In the genomic region with DNA sequence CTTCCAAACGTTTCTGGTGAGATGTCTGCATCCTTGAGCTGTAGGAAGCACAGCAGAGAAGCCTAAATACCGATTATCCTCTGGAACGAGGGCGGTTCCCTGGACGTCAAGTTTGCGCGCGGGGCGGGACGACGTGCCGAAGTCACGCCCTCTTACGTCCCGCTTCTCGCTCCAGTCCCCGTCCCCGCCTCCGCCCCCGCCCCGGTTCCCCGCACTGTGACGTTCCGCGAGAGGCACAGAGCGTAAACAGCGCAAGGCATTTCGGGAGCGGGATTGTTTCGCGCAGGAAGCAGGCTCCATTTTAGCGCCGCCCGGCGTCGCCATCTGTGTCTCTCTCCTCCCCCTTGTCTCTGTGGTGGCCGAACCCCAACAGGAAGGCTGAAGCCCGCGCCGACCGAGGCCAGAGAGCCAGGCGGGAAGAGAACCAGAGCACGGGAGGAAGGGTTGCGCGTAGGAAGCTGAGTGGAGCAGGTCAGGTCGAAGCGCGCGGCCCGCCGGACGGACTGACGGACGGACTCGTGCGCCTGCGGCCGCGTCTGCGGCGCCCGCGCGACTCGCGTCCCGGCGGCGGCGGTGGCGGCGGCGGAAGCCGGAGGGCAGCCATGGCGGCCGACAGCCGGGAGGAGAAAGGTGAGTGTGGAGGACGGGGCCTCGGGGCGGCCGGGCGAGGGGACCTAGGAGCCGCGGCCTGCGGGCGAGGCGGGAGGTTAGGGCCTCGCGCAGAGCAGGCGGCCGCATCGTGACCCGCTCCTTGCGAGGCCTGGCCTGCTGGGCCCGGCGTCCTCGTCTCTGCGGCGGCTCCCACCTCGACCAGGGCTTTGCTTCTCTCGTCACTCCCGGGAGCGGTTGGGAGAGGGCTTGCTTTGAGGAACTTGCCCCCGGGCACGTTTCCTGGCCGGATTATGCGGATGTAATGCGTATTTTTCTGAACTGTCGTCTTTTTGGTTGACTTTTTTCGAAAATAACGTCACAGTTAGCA, we compare ENCODE assay signal across 8 mouse cellular contexts. TPM values are rescaled to one million over a fixed set of nuclear protein-coding genes. Genes with fewer than 3 reads are reported as not detected.
DNase-seq lines count a peak whose midpoint lies in the region; ATAC-seq and TF ChIP-seq lines count a peak whose summit lies in the region.

Gene Ythdc1, plus strand, starts transcription at position 260 of the 979 bp plus-strand sequence.

- peaks cover 6 to 18% of the 10 kb centered on the region in 2 experiments for H3K36me3 ChIP-seq in MEL (ENCODE audit: control insufficient read depth in 1 of 2, insufficient read depth in 2 of 2, low read length in 2 of 2)
- H3K36me3 ChIP-seq in forebrain, postnatal 0 days (ENCODE audit: insufficient read depth): no peaks in the 10 kb centered on the region
- no peaks in the 10 kb centered on the region for H3K36me3 ChIP-seq in lung, embryonic 15.5 days

- peak; percentile 84 to 88; a peak in 3 of 4 replicates for TF ChIP-seq POLR2A in MEL (IDR thresholded peaks at IDR 0.05; ENCODE audit: control insufficient read depth in 1 of 2, insufficient read depth in 1 of 2, low read depth in 1 of 2, low read length in 2 of 2, poor library complexity in 1 of 2)
- peak; percentile 82 for TF ChIP-seq POLR2A in cerebellum, adult 2 months (IDR thresholded peaks at IDR 0.05; ENCODE audit: borderline replicate concordance, insufficient read depth, low read length)

- no peak for TF ChIP-seq EP300 in MEL (IDR thresholded peaks at IDR 0.05; ENCODE audit: low read depth in 1 of 2, low read length in 2 of 2)

- TF ChIP-seq CTCF in MEL (IDR thresholded peaks at IDR 0.05 in 2 of 3, conservative IDR thresholded peaks at IDR 0.05 in 1 of 3; ENCODE audit: control insufficient read depth in 1 of 3, insufficient read depth in 1 of 3, low read depth in 2 of 3, low read length in 3 of 3, poor library complexity in 1 of 3, severe bottlenecking in 1 of 3): 0 out of 6 replicates have a peak, but pooled peaks of 1 of the 3 experiments have one; percentile 3
- TF ChIP-seq CTCF in cerebellum, adult 2 months (IDR thresholded peaks at IDR 0.05; ENCODE audit: borderline replicate concordance, insufficient read depth, low read depth, low read length): no peak
- TF ChIP-seq CTCF in forebrain, postnatal 0 days (IDR thresholded peaks at IDR 0.05; ENCODE audit: low read depth): peak; percentile 37

- TF ChIP-seq RAD21 in MEL (IDR thresholded peaks at IDR 0.05; ENCODE audit: low read depth, low read length): no peak

- H3K9ac ChIP-seq in MEL (ENCODE audit: control insufficient read depth, low read depth, low read length, poor library complexity, severe bottlenecking): peak within 1 kb of the TSS; percentile 100
- H3K9ac ChIP-seq in forebrain, postnatal 0 days: peak within 1 kb of the TSS; percentile 93
- peak within 1 kb of the TSS; percentile 100 for H3K9ac ChIP-seq in lung, embryonic 15.5 days

- peaks cover 32% of the 10 kb centered on the region for H3K79me2 ChIP-seq in MEL (ENCODE audit: control insufficient read depth, insufficient read depth, low read length, poor library complexity)

- no peaks in the 10 kb centered on the region for H3K27me3 ChIP-seq in MEL (ENCODE audit: control insufficient read depth in 1 of 2, insufficient read depth in 2 of 2, low read length in 2 of 2)
- no peaks in the 10 kb centered on the region for H3K27me3 ChIP-seq in cerebellum, adult 2 months (ENCODE audit: control insufficient read depth, insufficient read depth, low read length)
- no peaks in the 10 kb centered on the region for H3K27me3 ChIP-seq in forebrain, postnatal 0 days (ENCODE audit: insufficient read depth, low read length)
- no peaks in the 10 kb centered on the region for H3K27me3 ChIP-seq in lung, embryonic 15.5 days

- peak; percentile 96 for DNase-seq in MEL (ENCODE audit: low read depth, low spot score)
- peak; percentile 95 for DNase-seq in cerebellum, adult 2 months
- peak; percentile 97 for DNase-seq in forebrain, postnatal 0 days
- peak; percentile 94 for DNase-seq in heart, postnatal 4 days
- peak; percentile 90 to 94 for DNase-seq in layer of hippocampus, adult 8-10 months (ENCODE audit: low spot score in 2 of 2)
- peak; percentile 89 for DNase-seq in ovary, adult 18-20 months (ENCODE audit: low spot score)
- DNase-seq in thymus, postnatal 0 days (ENCODE audit: low spot score): peak; percentile 97

- H3K4me2 ChIP-seq in forebrain, postnatal 0 days (ENCODE audit: low read depth): peak within 1 kb of the TSS; percentile 58
- peak within 1 kb of the TSS; percentile 63 for H3K4me2 ChIP-seq in lung, embryonic 15.5 days

- under 1% methylated on average over 110 of the region's 111 CpGs for WGBS in cerebellum, adult 2 months
- WGBS in forebrain, postnatal 0 days: 2% methylated on average over 91 of the region's 111 CpGs
- under 1% methylated on average over 79 of the region's 111 CpGs for WGBS in lung, embryonic 15.5 days

- H3K27ac ChIP-seq in MEL (ENCODE audit: control insufficient read depth, low read depth, low read length): peak within 1 kb of the TSS; percentile 97
- H3K27ac ChIP-seq in cerebellum, adult 2 months (ENCODE audit: insufficient read depth, low read length): peak within 1 kb of the TSS; percentile 84
- H3K27ac ChIP-seq in forebrain, postnatal 0 days (ENCODE audit: low read depth, low read length): peak within 1 kb of the TSS; percentile 99
- H3K27ac ChIP-seq in lung, embryonic 15.5 days: peak within 1 kb of the TSS; percentile 98

- H3K4me3 ChIP-seq in MEL (ENCODE audit: control insufficient read depth in 1 of 2, insufficient read depth in 1 of 2, low read depth in 2 of 2, low read length in 2 of 2): peak within 1 kb of the TSS; percentile 69 to 100
- H3K4me3 ChIP-seq in cerebellum, adult 2 months (replicated peaks; ENCODE audit: insufficient read depth, low read depth, low read length): peak within 1 kb of the TSS; percentile 68
- H3K4me3 ChIP-seq in forebrain, postnatal 0 days (ENCODE audit: low read depth, low read length): peak within 1 kb of the TSS; percentile 85
- peak within 1 kb of the TSS; percentile 97 for H3K4me3 ChIP-seq in lung, embryonic 15.5 days

- no peaks in the 10 kb centered on the region for H3K9me3 ChIP-seq in MEL (replicated peaks; ENCODE audit: insufficient read depth, low read length)
- no peaks in the 10 kb centered on the region for H3K9me3 ChIP-seq in forebrain, postnatal 0 days (ENCODE audit: low read length)
- no peaks in the 10 kb centered on the region for H3K9me3 ChIP-seq in lung, embryonic 15.5 days

- peak; percentile 99 for ATAC-seq in forebrain, postnatal 0 days
- ATAC-seq in lung, embryonic 15.5 days (ENCODE audit: borderline replicate concordance, extremely low read depth, low FRiP score, low TSS enrichment): peak; percentile 99

- H3K4me1 ChIP-seq in MEL (ENCODE audit: control insufficient read depth in 1 of 2, insufficient read depth in 2 of 2, low read length in 2 of 2): peaks cover 0 to 10% of the 10 kb centered on the region in 2 experiments; a peak in 2 of 4 replicates
- no peaks in the 10 kb centered on the region; the same call in 1 of the 2 replicates for H3K4me1 ChIP-seq in cerebellum, adult 2 months (ENCODE audit: control insufficient read depth, insufficient read depth, low read length)
- peaks cover 11% of the 10 kb centered on the region; the same call in 1 of the 2 replicates for H3K4me1 ChIP-seq in forebrain, postnatal 0 days (ENCODE audit: insufficient read depth)
- H3K4me1 ChIP-seq in lung, embryonic 15.5 days: peaks cover 7% of the 10 kb centered on the region; the same call in 1 of the 2 replicates

TF ChIP-seq in MEL, 35 proteins besides CTCF, POLR2A, EP300 and RAD21 (continues in another document):
- TF ChIP-seq MAFK (IDR thresholded peaks at IDR 0.05; ENCODE audit: borderline replicate concordance, low read depth, low read length): no peak
- no peak for TF ChIP-seq GABPA (IDR thresholded peaks at IDR 0.05; ENCODE audit: low read depth, low read length)
- peak; percentile 17; the same call in 1 of the 2 replicates for TF ChIP-seq MAX (IDR thresholded peaks at IDR 0.05; ENCODE audit: low read length)
- TF ChIP-seq MXI1 (IDR thresholded peaks at IDR 0.05; ENCODE audit: low read depth, low read length): peak; percentile 73
- TF ChIP-seq MAZ (IDR thresholded peaks at IDR 0.05; ENCODE audit: low read depth, low read length): peak; percentile 59; the same call in 1 of the 2 replicates
- no peak for TF ChIP-seq E2F4 (IDR thresholded peaks at IDR 0.05; ENCODE audit: borderline replicate concordance, low read depth, low read length)
- no peak for TF ChIP-seq RCOR1 (IDR thresholded peaks at IDR 0.05; ENCODE audit: low read depth, low read length)
- TF ChIP-seq CHD2 (IDR thresholded peaks at IDR 0.05; ENCODE audit: low read length): 0 out of 2 replicates have a peak, but pooled peaks have one; percentile 19
- TF ChIP-seq ZMIZ1 (IDR thresholded peaks at IDR 0.05; ENCODE audit: low read depth, low read length): peak; percentile 39
- TF ChIP-seq USF2 (IDR thresholded peaks at IDR 0.05; ENCODE audit: borderline replicate concordance in 1 of 2, insufficient read depth in 1 of 2, low read depth in 1 of 2, low read length in 2 of 2): no peak
- no peak for TF ChIP-seq JUND (IDR thresholded peaks at IDR 0.05; ENCODE audit: low read depth, low read length)
- TF ChIP-seq HCFC1 (IDR thresholded peaks at IDR 0.05; ENCODE audit: low read depth, low read length): peak; percentile 86
- 0 out of 2 replicates have a peak, but pooled peaks have one; percentile 29 for TF ChIP-seq POLR2AphosphoS5 (IDR thresholded peaks at IDR 0.05; ENCODE audit: borderline replicate concordance, low read depth, low read length)
- TF ChIP-seq MYC (IDR thresholded peaks at IDR 0.05; ENCODE audit: low read depth, low read length): 0 out of 2 replicates have a peak, but pooled peaks have one; percentile 28
- TF ChIP-seq TBP (IDR thresholded peaks at IDR 0.05; ENCODE audit: low read depth, low read length): 0 out of 2 replicates have a peak, but pooled peaks have one; percentile 36
- TF ChIP-seq MEF2A (IDR thresholded peaks at IDR 0.05; ENCODE audit: extremely low read depth, insufficient replicate concordance, low read depth, low read length, poor library complexity, severe bottlenecking): no peak
- peak; percentile 58; the same call in 1 of the 2 replicates for TF ChIP-seq NRF1 (IDR thresholded peaks at IDR 0.05; ENCODE audit: insufficient read depth, low read depth, low read length, poor library complexity, severe bottlenecking)

RNA-seq across cellular contexts. Expression of gene Ythdc1, which starts in this region (rescaled TPM):
- total RNA-seq in MEL (2012; rRNA removed): 47.6 and 54.6 TPM in 2 replicates
- 10 to 100 TPM; 60.8 to 67.2 TPM for polyA plus RNA-seq in MEL (2012; ENCODE audit: insufficient read depth in 1 of 2, insufficient read length in 2 of 2, low read depth in 1 of 2, low replicate concordance in 2 of 2, missing spikeins in 1 of 2)
- polyA plus RNA-seq in cerebellum, adult 2 months (2012; rRNA removed): 64.7 and 68.9 TPM in 2 replicates
- total RNA-seq in forebrain, postnatal 0 days (2014; rRNA removed): 59.5 and 81.8 TPM in 2 replicates
- 20.6 and 28.3 TPM in 2 replicates for polyA plus RNA-seq in forebrain, postnatal 0 days (2015; fragmentation: Nextera tagmentation; extraction: Ambion mirVana)
- 10 to 100 TPM; 43.3 to 45.7 TPM for total RNA-seq in heart, postnatal 4 days (2021)
- total RNA-seq in layer of hippocampus, adult 8-10 months (2022): 10 to 100 TPM; 51.1 to 70.6 (median 64.1) TPM
- 37.0 and 38.3 TPM in 2 replicates for polyA plus RNA-seq in lung, embryonic 15.5 days (2015; fragmentation: Nextera tagmentation; extraction: Ambion mirVana)
- 38.5 and 49.5 TPM in 2 replicates for polyA plus RNA-seq in thymus, postnatal 0 days (2015; fragmentation: Nextera tagmentation; extraction: Ambion mirVana)

Comparison
In these comparisons a context has a peak if more than half of its experiments do, and no peak if none do; other contexts are left out.
1. Peak in every context shown above with its lines: DNase-seq, ATAC-seq, H3K4me3 ChIP-seq and H3K27ac ChIP-seq.